Mouse (Mus musculus): ENCODE results near the gene Nrg3. TPM values are rescaled to one million over a fixed set of nuclear protein-coding genes. Genes with fewer than 3 reads are reported as not detected.

The Nrg3 gene
- polyA plus RNA-seq, 1 experiment from 2014 or later, result 0.28 TPM

- no peaks in the 10 kb centered on the region for H3K27me3 ChIP-seq (replicated peaks; ENCODE audit: control insufficient read depth, insufficient read depth, low read length)
- no peak overlapping the region for H3K4me2 ChIP-seq (ENCODE audit: low read depth, low read length)
- H3K4me1 ChIP-seq (ENCODE audit: control insufficient read depth, insufficient read depth, low read length), result no peaks in the 10 kb centered on the region
- WGBS, result 74% methylated on average over 2 of the region's 2 CpGs
- no peaks in the 10 kb centered on the region for H3K9me3 ChIP-seq (ENCODE audit: control insufficient read depth, low read length)
- no peak overlapping the region for H3K9ac ChIP-seq (ENCODE audit: low read depth, low read length)
- no peaks in the 10 kb centered on the region for H3K36me3 ChIP-seq (ENCODE audit: control insufficient read depth, insufficient read depth, low read length)
- H3K4me3 ChIP-seq (ENCODE audit: low read length), result no peak overlapping the region
- no peak for ATAC-seq
- H3K27ac ChIP-seq (ENCODE audit: low read length), result no peak overlapping the region
Observed at GRCm38 (mm10) chr14:38628862-38629619, 843.8 kb downstream of the Nrg3 start.

- Histone ChIP-seq H3K36me3 (ENCODE audit: control insufficient read depth, insufficient read depth, low read length) (no peaks in the 10 kb centered on the region), H3K9ac (ENCODE audit: low read depth, low read length) (no peak overlapping the region), H3K4me2 (ENCODE audit: low read depth, low read length) (no peak overlapping the region), H3K9me3 (ENCODE audit: control insufficient read depth, low read length) (no peaks in the 10 kb centered on the region), H3K4me1 (ENCODE audit: control insufficient read depth, insufficient read depth, low read length) (no peaks in the 10 kb centered on the region), H3K27ac (ENCODE audit: low read length) (no peak overlapping the region), H3K4me3 (ENCODE audit: low read length) (no peak overlapping the region), H3K27me3 (replicated peaks; ENCODE audit: control insufficient read depth, insufficient read depth, low read length) (no peaks in the 10 kb centered on the region)
- ATAC-seq, result no peak
Observed at GRCm38 (mm10) chr14:38616969-38617368, 855.9 kb downstream of the Nrg3 start.

GRCm38 (mm10) chr14:38597735-38598134 is 875.2 kb downstream of the Nrg3 start:
- no peaks in the 10 kb centered on the region for H3K36me3 ChIP-seq (ENCODE audit: control insufficient read depth, insufficient read depth, low read length)
- H3K27me3 ChIP-seq (replicated peaks; ENCODE audit: control insufficient read depth, insufficient read depth, low read length), result no peaks in the 10 kb centered on the region
- H3K9ac ChIP-seq (ENCODE audit: low read depth, low read length), result no peak overlapping the region
- no peak overlapping the region for H3K27ac ChIP-seq (ENCODE audit: low read length)
- ATAC-seq, result no peak
- no peaks in the 10 kb centered on the region for H3K9me3 ChIP-seq (ENCODE audit: control insufficient read depth, low read length)
- no peak overlapping the region for H3K4me2 ChIP-seq (ENCODE audit: low read depth, low read length)
- H3K4me3 ChIP-seq (ENCODE audit: low read length), result no peak overlapping the region
- no peaks in the 10 kb centered on the region for H3K4me1 ChIP-seq (ENCODE audit: control insufficient read depth, insufficient read depth, low read length)

- no peaks in the 10 kb centered on the region for H3K9me3 ChIP-seq (ENCODE audit: control insufficient read depth, low read length)
- no peaks in the 10 kb centered on the region for H3K4me1 ChIP-seq (ENCODE audit: control insufficient read depth, insufficient read depth, low read length)
- H3K4me2 ChIP-seq (ENCODE audit: low read depth, low read length), result no peak overlapping the region
- 76% methylated on average over 1 of the region's 1 CpGs for WGBS
- no peak overlapping the region for H3K4me3 ChIP-seq (ENCODE audit: low read length)
- no peak overlapping the region for H3K27ac ChIP-seq (ENCODE audit: low read length)
- H3K36me3 ChIP-seq (ENCODE audit: control insufficient read depth, insufficient read depth, low read length), result no peaks in the 10 kb centered on the region
- H3K27me3 ChIP-seq (replicated peaks; ENCODE audit: control insufficient read depth, insufficient read depth, low read length), result no peaks in the 10 kb centered on the region
- no peak overlapping the region for H3K9ac ChIP-seq (ENCODE audit: low read depth, low read length)
- no peak for ATAC-seq
Observed at GRCm38 (mm10) chr14:38594297-38594696, 878.6 kb downstream of the Nrg3 start.

- no peaks in the 10 kb centered on the region for H3K27me3 ChIP-seq (replicated peaks; ENCODE audit: control insufficient read depth, insufficient read depth, low read length)
- H3K4me3 ChIP-seq (ENCODE audit: low read length), result no peak overlapping the region
- no peak overlapping the region for H3K4me2 ChIP-seq (ENCODE audit: low read depth, low read length)
- no peak for ATAC-seq
- H3K9ac ChIP-seq (ENCODE audit: low read depth, low read length), result no peak overlapping the region
- H3K4me1 ChIP-seq (ENCODE audit: control insufficient read depth, insufficient read depth, low read length), result no peaks in the 10 kb centered on the region
- no peaks in the 10 kb centered on the region for H3K9me3 ChIP-seq (ENCODE audit: control insufficient read depth, low read length)
- whole genome bisulfite sequencing, result 85% methylated on average over 3 of the region's 3 CpGs
- no peak overlapping the region for H3K27ac ChIP-seq (ENCODE audit: low read length)
- no peaks in the 10 kb centered on the region for H3K36me3 ChIP-seq (ENCODE audit: control insufficient read depth, insufficient read depth, low read length)
Observed at GRCm38 (mm10) chr14:38576796-38577195, 896.1 kb downstream of the Nrg3 start.

- no peaks in the 10 kb centered on the region for H3K4me1 ChIP-seq (ENCODE audit: control insufficient read depth, insufficient read depth, low read length)
- H3K9ac ChIP-seq (ENCODE audit: low read depth, low read length), result no peak overlapping the region
- H3K4me2 ChIP-seq (ENCODE audit: low read depth, low read length), result no peak overlapping the region
- H3K27ac ChIP-seq (ENCODE audit: low read length), result no peak overlapping the region
- no peaks in the 10 kb centered on the region for H3K36me3 ChIP-seq (ENCODE audit: control insufficient read depth, insufficient read depth, low read length)
- H3K27me3 ChIP-seq (replicated peaks; ENCODE audit: control insufficient read depth, insufficient read depth, low read length), result no peaks in the 10 kb centered on the region
- ATAC-seq, result no peak
- WGBS, result 76% methylated on average over 1 of the region's 1 CpGs
- H3K4me3 ChIP-seq (ENCODE audit: low read length), result no peak overlapping the region
- no peaks in the 10 kb centered on the region for H3K9me3 ChIP-seq (ENCODE audit: control insufficient read depth, low read length)
Observed at GRCm38 (mm10) chr14:38568184-38568583, 904.7 kb downstream of the Nrg3 start.

- Histone ChIP-seq H3K9me3 (ENCODE audit: control insufficient read depth, low read length) (no peaks in the 10 kb centered on the region), H3K4me1 (ENCODE audit: control insufficient read depth, insufficient read depth, low read length) (no peaks in the 10 kb centered on the region), H3K4me2 (ENCODE audit: low read depth, low read length) (no peak overlapping the region), H3K36me3 (ENCODE audit: control insufficient read depth, insufficient read depth, low read length) (no peaks in the 10 kb centered on the region), H3K4me3 (ENCODE audit: low read length) (no peak overlapping the region), H3K27ac (ENCODE audit: low read length) (no peak overlapping the region), H3K27me3 (replicated peaks; ENCODE audit: control insufficient read depth, insufficient read depth, low read length) (no peaks in the 10 kb centered on the region), H3K9ac (ENCODE audit: low read depth, low read length) (no peak overlapping the region)
- ATAC-seq, result no peak
- 88% methylated on average over 3 of the region's 3 CpGs for WGBS
Observed at GRCm38 (mm10) chr14:38566182-38566581, 906.7 kb downstream of the Nrg3 start.

GRCm38 (mm10) chr14:38554636-38555035 is 918.3 kb downstream of the Nrg3 start:
- 79% methylated on average over 1 of the region's 1 CpGs for WGBS
- no peak for ATAC-seq
- no peak overlapping the region for H3K4me3 ChIP-seq (ENCODE audit: low read length)

GRCm38 (mm10) chr14:38547257-38547656 is 925.6 kb downstream of the Nrg3 start:
- Histone ChIP-seq H3K36me3 (ENCODE audit: control insufficient read depth, insufficient read depth, low read length) (no peaks in the 10 kb centered on the region), H3K4me2 (ENCODE audit: low read depth, low read length) (no peak overlapping the region), H3K27me3 (replicated peaks; ENCODE audit: control insufficient read depth, insufficient read depth, low read length) (no peaks in the 10 kb centered on the region), H3K27ac (ENCODE audit: low read length) (no peak overlapping the region), H3K9ac (ENCODE audit: low read depth, low read length) (no peak overlapping the region), H3K4me3 (ENCODE audit: low read length) (no peak overlapping the region), H3K4me1 (ENCODE audit: control insufficient read depth, insufficient read depth, low read length) (no peaks in the 10 kb centered on the region), H3K9me3 (ENCODE audit: control insufficient read depth, low read length) (no peaks in the 10 kb centered on the region)
- ATAC-seq, result no peak
- WGBS, result 73% methylated on average over 2 of the region's 2 CpGs

More at GRCm38 (mm10) chr14:38554636-38555035, 918.3 kb downstream of the Nrg3 start:
- Histone ChIP-seq H3K36me3 (ENCODE audit: control insufficient read depth, insufficient read depth, low read length) (no peaks in the 10 kb centered on the region), H3K9ac (ENCODE audit: low read depth, low read length) (no peak overlapping the region), H3K4me2 (ENCODE audit: low read depth, low read length) (no peak overlapping the region), H3K27me3 (replicated peaks; ENCODE audit: control insufficient read depth, insufficient read depth, low read length) (no peaks in the 10 kb centered on the region), H3K27ac (ENCODE audit: low read length) (no peak overlapping the region), H3K4me1 (ENCODE audit: control insufficient read depth, insufficient read depth, low read length) (no peaks in the 10 kb centered on the region), H3K9me3 (ENCODE audit: control insufficient read depth, low read length) (no peaks in the 10 kb centered on the region)

- Histone ChIP-seq H3K4me1 (ENCODE audit: control insufficient read depth, insufficient read depth, low read length) (no peaks in the 10 kb centered on the region), H3K9me3 (ENCODE audit: control insufficient read depth, low read length) (no peaks in the 10 kb centered on the region), H3K9ac (ENCODE audit: low read depth, low read length) (no peak overlapping the region), H3K27ac (ENCODE audit: low read length) (no peak overlapping the region), H3K4me2 (ENCODE audit: low read depth, low read length) (no peak overlapping the region), H3K4me3 (ENCODE audit: low read length) (no peak overlapping the region), H3K27me3 (replicated peaks; ENCODE audit: control insufficient read depth, insufficient read depth, low read length) (no peaks in the 10 kb centered on the region), H3K36me3 (ENCODE audit: control insufficient read depth, insufficient read depth, low read length) (no peaks in the 10 kb centered on the region)
- WGBS, result 94% methylated on average over 1 of the region's 1 CpGs
- ATAC-seq, result no peak
Observed at GRCm38 (mm10) chr14:38535181-38535580, 937.7 kb downstream of the Nrg3 start.
